Mouse (Mus musculus): ENCODE results near the gene Rsrc2.

- TF ChIP-seq CTCF (IDR thresholded peaks at IDR 0.05; ENCODE audit: insufficient read depth, low read depth, low read length) (no peak), POLR2A (IDR thresholded peaks at IDR 0.05; ENCODE audit: insufficient read depth, low read depth, low read length) (no peak)
Measured at GRCm38 (mm10) chr5:123748339-123749064, 712 bp downstream of the Rsrc2 start.

All from olfactory bulb, adult 2 months (tissue).